Mouse (Mus musculus): ENCODE data around the gene Nyap1.

- TF ChIP-seq CTCF (conservative IDR thresholded peaks at IDR 0.05; ENCODE audit: insufficient read depth, insufficient read length, low read depth, low read length) (no peak), POLR2A (IDR thresholded peaks at IDR 0.05; ENCODE audit: low read depth, low read length) (no peak)
These were observed 23.2 kb downstream of the Nyap1 start for GRCm38 (mm10) chr5:137718020-137718790.

Measured in kidney, adult 2 months (tissue).